Mouse (Mus musculus): Measurements from ENCODE around the gene Abcg4. TPM values are rescaled to one million over a fixed set of nuclear protein-coding genes. Genes with fewer than 3 reads are reported as not detected.

Gene Abcg4
- polyA plus RNA-seq, 1 experiment = 2.0 TPM

- H3K27me3 ChIP-seq (ENCODE audit: control insufficient read depth, insufficient read depth, low read length) = no peaks in the 10 kb centered on the region
- peak overlapping the region; percentile 68 for H3K4me3 ChIP-seq (ENCODE audit: low read depth, low read length)
- TF ChIP-seq CTCF (IDR thresholded peaks at IDR 0.05; ENCODE audit: extremely low read depth, insufficient read length, insufficient replicate concordance, low read depth, low read length) (no peak), POLR2A (IDR thresholded peaks at IDR 0.05; ENCODE audit: low read depth, low read length) (no peak)
- 69% methylated on average over 4 of the region's 4 CpGs for WGBS
- H3K27ac ChIP-seq (ENCODE audit: insufficient read depth, low read depth, low read length) = peak overlapping the region; percentile 75; the same call in 1 of the 2 replicates
- peaks cover 27% of the 10 kb centered on the region for H3K4me1 ChIP-seq (ENCODE audit: control insufficient read depth, insufficient read depth, insufficient read length, low read length)
- peaks cover 18% of the 10 kb centered on the region for H3K36me3 ChIP-seq (ENCODE audit: control insufficient read depth, insufficient read depth, low read length)
These were observed 38.0 kb downstream of the Abcg4 start for GRCm38 (mm10) chr9:44250445-44250844.

GRCm38 (mm10) chr9:44249181-44250146, 39.0 kb downstream of the Abcg4 start:
- Histone ChIP-seq H3K27me3 (ENCODE audit: control insufficient read depth, insufficient read depth, low read length) (no peaks in the 10 kb centered on the region), H3K4me3 (ENCODE audit: low read depth, low read length) (peak overlapping the region; percentile 68), H3K4me1 (ENCODE audit: control insufficient read depth, insufficient read depth, insufficient read length, low read length) (peaks cover 27% of the 10 kb centered on the region), H3K36me3 (ENCODE audit: control insufficient read depth, insufficient read depth, low read length) (peaks cover 18% of the 10 kb centered on the region), H3K27ac (ENCODE audit: insufficient read depth, low read depth, low read length) (no peak overlapping the region)
- WGBS = 66% methylated on average over 26 of the region's 26 CpGs
- TF ChIP-seq POLR2A (IDR thresholded peaks at IDR 0.05; ENCODE audit: low read depth, low read length) = no peak
- peak; percentile 51; the same call in 1 of the 2 replicates for TF ChIP-seq CTCF (IDR thresholded peaks at IDR 0.05; ENCODE audit: extremely low read depth, insufficient read length, insufficient replicate concordance, low read depth, low read length)

GRCm38 (mm10) chr9:44247907-44248306, 40.5 kb downstream of the Abcg4 start:
- Histone ChIP-seq H3K36me3 (ENCODE audit: control insufficient read depth, insufficient read depth, low read length) (peaks cover 18% of the 10 kb centered on the region), H3K4me3 (ENCODE audit: low read depth, low read length) (no peak overlapping the region), H3K27me3 (ENCODE audit: control insufficient read depth, insufficient read depth, low read length) (no peaks in the 10 kb centered on the region), H3K4me1 (ENCODE audit: control insufficient read depth, insufficient read depth, insufficient read length, low read length) (peaks cover 27% of the 10 kb centered on the region), H3K27ac (ENCODE audit: insufficient read depth, low read depth, low read length) (no peak overlapping the region)
- 44% methylated on average over 6 of the region's 6 CpGs for WGBS
- no peak for TF ChIP-seq CTCF (IDR thresholded peaks at IDR 0.05; ENCODE audit: extremely low read depth, insufficient read length, insufficient replicate concordance, low read depth, low read length)
- TF ChIP-seq POLR2A (IDR thresholded peaks at IDR 0.05; ENCODE audit: low read depth, low read length) = no peak

GRCm38 (mm10) chr9:44243621-44244020, 44.8 kb downstream of the Abcg4 start:
- no peak for TF ChIP-seq CTCF (IDR thresholded peaks at IDR 0.05; ENCODE audit: extremely low read depth, insufficient read length, insufficient replicate concordance, low read depth, low read length)
- no peak for TF ChIP-seq POLR2A (IDR thresholded peaks at IDR 0.05; ENCODE audit: low read depth, low read length)
- Histone ChIP-seq H3K27me3 (ENCODE audit: control insufficient read depth, insufficient read depth, low read length) (no peaks in the 10 kb centered on the region), H3K4me1 (ENCODE audit: control insufficient read depth, insufficient read depth, insufficient read length, low read length) (peaks cover 14% of the 10 kb centered on the region), H3K36me3 (ENCODE audit: control insufficient read depth, insufficient read depth, low read length) (peaks cover 10% of the 10 kb centered on the region), H3K27ac (ENCODE audit: insufficient read depth, low read depth, low read length) (no peak overlapping the region), H3K4me3 (ENCODE audit: low read depth, low read length) (no peak overlapping the region)
- 64% methylated on average over 2 of the region's 2 CpGs for WGBS

GRCm38 (mm10) chr9:44241418-44241817, 47.0 kb downstream of the Abcg4 start:
- no peaks in the 10 kb centered on the region for H3K36me3 ChIP-seq (ENCODE audit: control insufficient read depth, insufficient read depth, low read length)
- no peak overlapping the region for H3K4me3 ChIP-seq (ENCODE audit: low read depth, low read length)
- H3K27me3 ChIP-seq (ENCODE audit: control insufficient read depth, insufficient read depth, low read length) = no peaks in the 10 kb centered on the region
- H3K4me1 ChIP-seq (ENCODE audit: control insufficient read depth, insufficient read depth, insufficient read length, low read length) = no peaks in the 10 kb centered on the region
- no peak overlapping the region for H3K27ac ChIP-seq (ENCODE audit: insufficient read depth, low read depth, low read length)
- WGBS = 71% methylated on average over 9 of the region's 9 CpGs
- no peak for TF ChIP-seq POLR2A (IDR thresholded peaks at IDR 0.05; ENCODE audit: low read depth, low read length)
- no peak for TF ChIP-seq CTCF (IDR thresholded peaks at IDR 0.05; ENCODE audit: extremely low read depth, insufficient read length, insufficient replicate concordance, low read depth, low read length)

- Histone ChIP-seq H3K36me3 (ENCODE audit: control insufficient read depth, insufficient read depth, low read length) (no peaks in the 10 kb centered on the region), H3K27ac (ENCODE audit: insufficient read depth, low read depth, low read length) (no peak overlapping the region), H3K4me3 (ENCODE audit: low read depth, low read length) (no peak overlapping the region), H3K4me1 (ENCODE audit: control insufficient read depth, insufficient read depth, insufficient read length, low read length) (peaks cover 1% of the 10 kb centered on the region; the same call in 1 of the 2 replicates), H3K27me3 (ENCODE audit: control insufficient read depth, insufficient read depth, low read length) (no peaks in the 10 kb centered on the region)
- no peak for TF ChIP-seq CTCF (IDR thresholded peaks at IDR 0.05; ENCODE audit: extremely low read depth, insufficient read length, insufficient replicate concordance, low read depth, low read length)
- TF ChIP-seq POLR2A (IDR thresholded peaks at IDR 0.05; ENCODE audit: low read depth, low read length) = no peak
- WGBS = 69% methylated on average over 5 of the region's 5 CpGs
These were observed 47.5 kb downstream of the Abcg4 start for GRCm38 (mm10) chr9:44240911-44241310.

- Histone ChIP-seq H3K36me3 (ENCODE audit: control insufficient read depth, insufficient read depth, low read length) (no peaks in the 10 kb centered on the region), H3K27me3 (ENCODE audit: control insufficient read depth, insufficient read depth, low read length) (no peaks in the 10 kb centered on the region), H3K27ac (ENCODE audit: insufficient read depth, low read depth, low read length) (no peak within 1 kb of the TSS), H3K4me1 (ENCODE audit: control insufficient read depth, insufficient read depth, insufficient read length, low read length) (peaks cover 2% of the 10 kb centered on the region; the same call in 1 of the 2 replicates), H3K4me3 (ENCODE audit: low read depth, low read length) (no peak within 1 kb of the TSS)
- 41% methylated on average over 2 of the region's 2 CpGs for WGBS
- no peak for TF ChIP-seq POLR2A (IDR thresholded peaks at IDR 0.05; ENCODE audit: low read depth, low read length)
- no peak for TF ChIP-seq CTCF (IDR thresholded peaks at IDR 0.05; ENCODE audit: extremely low read depth, insufficient read length, insufficient replicate concordance, low read depth, low read length)
These were observed 48.0 kb downstream of the Abcg4 start, which contains the start of gene Ccdc153 for GRCm38 (mm10) chr9:44240399-44240798. Ccdc153 (plus strand) TSS chr9:44240676.

Data from small intestine, adult 2 months (tissue).